Mouse (Mus musculus): Measurements from ENCODE around the gene Tenm4.

- TF ChIP-seq CTCF (IDR thresholded peaks at IDR 0.05; ENCODE audit: low read depth) (no peak), EP300 (IDR thresholded peaks at IDR 0.05; ENCODE audit: low read depth) (no peak)
These were observed 2.1 kb upstream of the Tenm4 start for GRCm38 (mm10) chr7:96168921-96169320.

Measured in heart, postnatal 0 days (tissue).